Mouse (Mus musculus) bone marrow, adult 2 months (tissue): ENCODE data around the gene Inpp4a.

Experiments
- CTCF ChIP-seq: fragments of 200-500 bp; IDR thresholded peaks from 2 replicates; pipeline ENCODE4 v1.5.1; 2011; ENCODE audit warnings: low read length, control low read depth; ENCODE audit not compliant: control insufficient read depth, insufficient read depth
- POLR2A ChIP-seq: fragments of 200-500 bp; IDR thresholded peaks from 2 replicates; pipeline ENCODE4 v1.6.1; 2011; ENCODE audit warnings: low read depth, mild to moderate bottlenecking, control low read depth, low read length, borderline replicate concordance; ENCODE audit not compliant: control insufficient read depth

DNA sequence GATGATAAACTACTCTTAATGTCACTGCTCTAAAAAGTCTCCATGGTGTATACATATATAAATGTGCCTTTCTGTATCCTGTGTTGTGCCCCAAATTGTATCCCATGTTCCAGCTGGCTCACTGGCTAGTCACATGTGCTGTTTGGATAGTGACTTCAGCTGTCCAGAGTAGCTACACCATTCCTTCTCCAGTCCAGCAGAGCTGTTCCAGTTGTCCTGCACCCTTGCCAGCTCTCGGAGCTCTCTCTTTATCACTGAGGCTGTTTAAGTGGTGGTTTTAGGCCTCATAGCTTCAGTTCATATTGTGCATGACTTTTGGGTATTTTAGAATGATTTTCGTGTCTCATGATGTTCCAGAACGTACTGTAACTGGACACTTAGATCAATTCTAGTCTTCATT, 55.8 kb downstream of the Inpp4a start:
- TF ChIP-seq POLR2A = no peak
- TF ChIP-seq CTCF = no peak
